Mouse (Mus musculus) neural tube, embryonic 14.5 days (tissue): ENCODE results near the gene Fam241b. TPM values are rescaled to one million over a fixed set of nuclear protein-coding genes. Genes with fewer than 3 reads are reported as not detected.

ENCODE experiments used
- polyA plus RNA-seq: library from polyadenylated mRNA; unstranded; fragments of >200 nt; fragmentation: Nextera tagmentation; extraction: Ambion mirVana; gene quantifications from 2 replicates; pipeline ENCODE4 v1.2.1, GENCODE M21; 2014

Gene Fam241b
- polyA plus RNA-seq, 1 experiment from 2014 or later: 44.7 TPM

Other genes starting within 250 kb of the Fam241b start
- 0.31 and 3.2 TPM in 2 replicates for gene Col13a1, start 164.8 kb downstream of the Fam241b start, polyA plus RNA-seq
- 0.16 and 0.68 TPM in 2 replicates for gene Neurog3, start 10.8 kb downstream of the Fam241b start, polyA plus RNA-seq
- 8.5 and 12.7 TPM in 2 replicates for gene Tspan15, start 87.3 kb upstream of the Fam241b start, polyA plus RNA-seq
- 0.46 TPM in 1 of 2 replicates, not detected in the other for gene Tacr2, start 108.5 kb upstream of the Fam241b start, polyA plus RNA-seq
- 79.7 and 99.9 TPM in 2 replicates for gene Hk1, start 236.0 kb upstream of the Fam241b start, polyA plus RNA-seq